Mouse (Mus musculus) lung, embryonic 14.5 days (tissue): ENCODE measurements around the gene Tbata. TPM values are rescaled to one million over a fixed set of nuclear protein-coding genes. Genes with fewer than 3 reads are reported as not detected.

Experiments
- ATAC-seq: fragments of 200-750 bp; cut with Nextera tagmentation; 2 replicates; pipeline ENCODE4 v1.8.0; 2017; ENCODE audit warnings: mild to moderate bottlenecking, moderate TSS enrichment, moderate library complexity; ENCODE audit not compliant: insufficient read depth
- DNase-seq: peaks from one replicate; pipeline ENCODE4 v3.0.0-alpha.2; 2015
- H3K27ac ChIP-seq: fragments of 300-500 bp; sonication (generic); 2 replicates; pipeline ENCODE4 v1.5.1; 2014; ENCODE audit warnings: low read depth, mild to moderate bottlenecking, moderate library complexity
- H3K27me3 ChIP-seq: fragments of 300-500 bp; sonication (generic); 2 replicates; pipeline ENCODE4 v1.6.1; 2014; ENCODE audit warnings: low read length, control low read depth; ENCODE audit not compliant: insufficient read depth
- H3K36me3 ChIP-seq: fragments of 300-500 bp; sonication (generic); 2 replicates; pipeline ENCODE4 v1.6.1; 2014; ENCODE audit warnings: control low read depth; ENCODE audit not compliant: insufficient read depth
- H3K4me1 ChIP-seq: fragments of 300-500 bp; sonication (generic); 2 replicates; pipeline ENCODE4 v1.6.1; 2014; ENCODE audit warnings: antibody characterized with exemption, control low read depth; ENCODE audit not compliant: insufficient read depth
- H3K4me2 ChIP-seq: fragments of 300-500 bp; sonication (generic); 2 replicates; pipeline ENCODE4 v1.6.1; 2014; ENCODE audit warnings: mild to moderate bottlenecking
- H3K4me3 ChIP-seq: fragments of 300-500 bp; sonication (generic); 2 replicates; pipeline ENCODE4 v1.5.1; 2014; ENCODE audit warnings: low read depth, low read length
- H3K9ac ChIP-seq: fragments of 300-500 bp; sonication (generic); 2 replicates; pipeline ENCODE4 v1.6.1; 2014
- H3K9me3 ChIP-seq: fragments of 300-500 bp; sonication (generic); 2 replicates; pipeline ENCODE4 v1.6.1; 2016; ENCODE audit warnings: low read depth, low read length, control low read depth
- CTCF ChIP-seq: IDR thresholded peaks from 2 replicates; pipeline ENCODE4 v1.5.1; 2016; ENCODE audit warnings: antibody characterized with exemption, low read depth
- WGBS: fragments of 180-500 bp; shearing (Covaris S2); extraction: QIAGEN DNeasy Blood & Tissue Kit; methylation state at CpG from one replicate; pipeline ENCODE4 v1.1.7; 2014; 5-methylcytosine and 5-hydroxymethylcytosine counted together
- polyA plus RNA-seq: library from polyadenylated mRNA; unstranded; fragments of >200 nt; fragmentation: Nextera tagmentation; extraction: Ambion mirVana; gene quantifications from 2 replicates; pipeline ENCODE4 v1.2.1, GENCODE M21; 2014

Tbata gene
- polyA plus RNA-seq, 1 experiment from 2014 or later, result 1.4 TPM

DNA sequence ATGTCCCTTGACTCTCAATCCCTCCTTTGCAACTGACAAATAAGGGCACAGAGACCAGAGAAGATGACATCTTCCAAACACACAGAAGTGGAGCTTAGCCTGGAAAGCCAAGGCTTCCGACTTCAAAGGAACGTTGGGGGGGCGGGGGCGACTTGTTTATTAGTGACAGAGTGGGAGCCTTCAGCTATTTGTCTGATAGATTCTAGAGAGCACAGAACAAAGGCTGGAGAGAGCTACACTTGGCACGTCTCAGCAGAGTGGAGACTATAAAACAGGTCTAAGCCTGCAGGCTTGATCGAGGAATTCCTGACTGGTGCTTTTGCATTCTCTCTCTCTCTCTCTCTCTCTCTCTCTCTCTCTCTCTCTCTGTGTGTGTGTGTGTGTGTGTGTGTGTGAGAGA lies 21.1 kb upstream of the Tbata start:
- Histone ChIP-seq H3K4me2 (no peak overlapping the region), H3K4me1 (0 out of 2 replicates have a peak, but pooled peaks cover under 1% of the 10 kb centered on the region), H3K4me3 (no peak overlapping the region), H3K36me3 (no peaks in the 10 kb centered on the region), H3K27me3 (no peaks in the 10 kb centered on the region), H3K9me3 (no peaks in the 10 kb centered on the region), H3K27ac (no peak overlapping the region), H3K9ac (no peak overlapping the region)
- DNase-seq (peak; percentile 72), ATAC-seq (no peak)
- WGBS, result 22% methylated on average over 6 of the region's 6 CpGs
- no peak for TF ChIP-seq CTCF

DNA sequence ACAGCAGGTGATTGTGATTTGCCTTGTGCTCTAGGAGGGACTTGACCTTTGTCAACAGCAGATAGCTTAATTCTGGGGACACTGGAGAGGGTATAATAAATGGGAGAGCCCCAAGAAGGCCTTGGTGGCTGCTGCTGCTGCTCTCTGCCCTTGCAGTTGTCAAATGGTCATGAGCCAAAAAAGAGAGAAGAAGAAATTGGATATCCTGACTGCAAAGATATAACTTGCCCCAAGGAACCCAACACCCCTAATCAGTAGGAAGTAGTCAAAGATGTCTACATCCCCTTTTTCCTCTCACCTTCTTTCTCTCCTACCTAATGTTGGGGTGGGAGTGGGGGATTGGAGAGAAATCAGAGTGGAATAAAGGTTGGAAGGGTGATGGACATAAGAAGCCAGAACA lies 19.6 kb upstream of the Tbata start:
- Histone ChIP-seq H3K4me3 (no peak overlapping the region), H3K27ac (no peak overlapping the region), H3K9ac (no peak overlapping the region), H3K4me2 (no peak overlapping the region), H3K4me1 (no peaks in the 10 kb centered on the region), H3K36me3 (no peaks in the 10 kb centered on the region), H3K27me3 (no peaks in the 10 kb centered on the region), H3K9me3 (no peaks in the 10 kb centered on the region)
- ATAC-seq (no peak), DNase-seq (no peak)
- TF ChIP-seq CTCF, result no peak

DNA sequence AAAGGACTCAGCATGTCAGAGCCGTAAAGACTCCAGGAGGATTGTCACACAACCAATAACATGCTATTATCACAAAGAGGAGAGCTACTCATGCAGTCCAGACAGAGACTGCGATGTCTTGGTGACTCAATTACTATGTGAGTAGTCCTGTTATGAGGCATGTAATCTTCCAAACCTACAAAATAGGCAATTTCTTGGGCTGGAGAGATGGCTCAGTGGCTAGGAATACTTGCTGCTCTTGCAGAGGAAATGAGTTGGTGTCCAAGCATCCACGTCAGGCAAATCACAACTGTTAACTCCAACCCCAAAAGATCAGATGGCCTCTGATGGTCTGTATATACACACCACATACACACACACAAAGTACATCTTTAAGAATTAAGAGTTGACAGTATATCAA lies 16.1 kb upstream of the Tbata start:
- DNase-seq (no peak), ATAC-seq (no peak)
- Histone ChIP-seq H3K4me1 (no peaks in the 10 kb centered on the region), H3K27ac (no peak overlapping the region), H3K9ac (no peak overlapping the region), H3K36me3 (no peaks in the 10 kb centered on the region), H3K4me3 (no peak overlapping the region), H3K27me3 (no peaks in the 10 kb centered on the region), H3K9me3 (no peaks in the 10 kb centered on the region), H3K4me2 (no peak overlapping the region)
- WGBS, result 73% methylated on average over 3 of the region's 3 CpGs
- no peak for TF ChIP-seq CTCF

DNA sequence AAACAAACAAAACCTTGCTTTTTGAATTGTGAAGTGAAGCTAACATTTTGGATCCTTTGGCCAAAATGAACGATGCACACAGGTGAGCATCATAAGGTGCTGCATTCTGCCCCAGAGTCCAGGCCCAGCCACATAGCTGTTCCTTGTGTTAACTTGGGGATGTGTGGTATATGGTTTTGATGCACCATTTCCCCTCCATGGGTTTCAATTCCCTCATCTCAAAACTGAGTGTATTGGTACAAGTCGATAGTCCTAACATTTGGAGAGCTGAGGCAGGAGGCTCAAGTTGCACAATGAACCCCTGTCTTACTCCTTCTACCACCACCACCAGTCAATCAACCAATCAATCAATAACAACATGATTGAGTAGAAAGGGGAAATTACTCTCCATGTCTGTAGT lies 15.3 kb upstream of the Tbata start:
- no peak for TF ChIP-seq CTCF
- H3K9ac ChIP-seq, result no peak overlapping the region

DNA sequence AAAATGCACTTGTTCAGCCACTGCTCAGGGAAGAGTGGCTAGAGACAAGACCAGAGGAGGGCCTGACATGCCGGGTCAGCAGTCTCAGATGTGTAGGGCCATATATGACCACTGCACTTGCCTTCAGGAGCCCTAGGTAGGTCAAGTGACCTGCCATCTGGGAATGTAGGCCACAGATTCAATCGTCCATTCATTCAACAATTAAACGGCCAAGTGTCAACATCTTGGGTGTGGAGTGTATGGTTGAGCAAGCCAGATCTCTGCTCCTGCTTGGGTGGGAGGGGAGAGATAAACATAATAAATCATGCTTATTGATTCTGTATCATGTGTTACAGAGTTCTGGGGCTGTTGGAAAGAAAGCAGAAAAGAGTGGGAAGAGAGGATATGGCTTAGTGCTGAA lies 13.2 kb upstream of the Tbata start:
- Histone ChIP-seq H3K4me3 (no peak overlapping the region), H3K27ac (no peak overlapping the region), H3K4me2 (no peak overlapping the region), H3K4me1 (no peaks in the 10 kb centered on the region), H3K9me3 (no peaks in the 10 kb centered on the region), H3K9ac (no peak overlapping the region), H3K27me3 (no peaks in the 10 kb centered on the region), H3K36me3 (no peaks in the 10 kb centered on the region)
- no peak for DNase-seq
- 55% methylated on average over 3 of the region's 3 CpGs for WGBS
- no peak for TF ChIP-seq CTCF
- no peak for ATAC-seq

More for the DNA sequence above, 15.3 kb upstream of the Tbata start:
- 84% methylated on average over 2 of the region's 2 CpGs for WGBS
- no peak overlapping the region for H3K4me3 ChIP-seq
- H3K4me2 ChIP-seq, result no peak overlapping the region
- H3K27ac ChIP-seq, result no peak overlapping the region
- ATAC-seq (no peak), DNase-seq (no peak)
- H3K9me3 ChIP-seq, result no peaks in the 10 kb centered on the region
- no peaks in the 10 kb centered on the region for H3K4me1 ChIP-seq
- no peaks in the 10 kb centered on the region for H3K27me3 ChIP-seq
- no peaks in the 10 kb centered on the region for H3K36me3 ChIP-seq

DNA sequence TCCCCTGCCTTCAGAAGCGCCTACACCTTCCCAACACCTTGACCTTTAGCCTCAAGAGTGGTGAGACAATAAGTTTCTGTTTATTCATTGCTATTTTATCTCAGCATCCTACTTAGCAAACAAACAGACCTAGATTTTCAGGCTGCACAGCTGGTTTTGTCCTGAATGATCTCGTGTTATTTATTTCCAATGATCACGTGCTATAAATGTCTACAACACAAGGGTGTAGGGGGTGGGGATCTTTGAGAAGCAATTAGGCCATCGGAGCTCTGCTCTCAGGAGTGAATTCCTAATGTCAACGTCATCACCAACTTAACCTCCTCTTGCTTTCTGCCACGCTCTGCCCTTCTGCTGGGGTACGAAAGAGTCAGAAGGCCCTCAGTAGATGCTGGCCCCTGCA lies 11.7 kb upstream of the Tbata start:
- TF ChIP-seq CTCF, result no peak
- Histone ChIP-seq H3K9me3 (no peaks in the 10 kb centered on the region), H3K4me3 (no peak overlapping the region), H3K27ac (no peak overlapping the region), H3K4me1 (no peaks in the 10 kb centered on the region), H3K4me2 (no peak overlapping the region), H3K27me3 (no peaks in the 10 kb centered on the region), H3K9ac (no peak overlapping the region), H3K36me3 (no peaks in the 10 kb centered on the region)
- no peak for DNase-seq
- 55% methylated on average over 7 of the region's 7 CpGs for WGBS
- no peak for ATAC-seq

DNA sequence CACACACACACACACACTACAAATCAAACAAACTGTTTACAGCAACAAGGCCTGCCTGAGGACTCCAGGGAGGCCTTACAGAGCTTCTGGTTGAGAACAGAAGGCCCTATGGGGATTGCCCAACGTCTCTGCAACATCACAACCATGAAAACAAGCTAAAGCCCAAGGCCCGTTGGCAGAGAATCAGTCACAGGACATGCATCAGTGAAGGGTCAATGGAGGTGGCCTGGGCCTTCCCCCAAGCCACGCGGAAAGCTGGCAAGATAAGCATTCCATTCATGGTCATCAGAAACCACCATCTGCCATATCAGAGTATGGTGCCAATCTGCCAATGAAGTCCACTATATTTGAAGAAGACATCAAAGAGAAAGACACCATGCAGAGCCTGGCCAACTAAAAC lies 11.1 kb upstream of the Tbata start:
- Histone ChIP-seq H3K27me3 (no peaks in the 10 kb centered on the region), H3K9ac (no peak overlapping the region), H3K27ac (no peak overlapping the region), H3K4me2 (no peak overlapping the region), H3K4me3 (no peak overlapping the region), H3K4me1 (no peaks in the 10 kb centered on the region), H3K36me3 (no peaks in the 10 kb centered on the region), H3K9me3 (no peaks in the 10 kb centered on the region)
- DNase-seq (no peak), ATAC-seq (no peak)
- no peak for TF ChIP-seq CTCF
- WGBS, result 75% methylated on average over 4 of the region's 4 CpGs

DNA sequence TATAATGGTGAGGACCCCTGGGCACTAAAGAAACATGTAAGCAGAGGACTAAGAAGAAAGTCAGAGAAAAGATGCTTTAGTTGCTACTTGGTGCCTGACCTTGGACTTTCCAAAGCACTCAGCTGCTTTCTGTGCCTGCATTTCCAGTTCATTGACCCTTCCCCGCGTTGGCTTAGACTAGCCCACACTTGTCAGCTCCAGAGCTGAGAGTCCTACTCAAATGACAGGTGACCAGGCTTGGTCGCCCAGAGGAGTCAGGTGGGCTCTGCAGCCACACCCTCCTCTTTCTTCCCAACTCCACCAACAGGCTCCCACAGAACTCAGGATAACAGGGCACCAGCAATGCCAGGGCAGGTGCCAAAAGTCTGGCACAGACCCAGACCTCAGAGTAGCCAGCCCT lies 9.4 kb upstream of the Tbata start:
- WGBS, result 55% methylated on average over 3 of the region's 3 CpGs
- no peak for ATAC-seq
- no peak for TF ChIP-seq CTCF

More for the DNA sequence above, 9.4 kb upstream of the Tbata start:
- Histone ChIP-seq H3K9ac (no peak overlapping the region), H3K9me3 (no peaks in the 10 kb centered on the region), H3K4me3 (no peak overlapping the region), H3K4me1 (no peaks in the 10 kb centered on the region), H3K4me2 (no peak overlapping the region), H3K27ac (no peak overlapping the region), H3K27me3 (no peaks in the 10 kb centered on the region), H3K36me3 (no peaks in the 10 kb centered on the region)
- DNase-seq, result no peak
